Mouse (Mus musculus) bone marrow, adult 2 months (tissue): ENCODE data around the gene Evc.

Source experiments
- CTCF ChIP-seq: fragments of 200-500 bp; IDR thresholded peaks from 2 replicates; pipeline ENCODE4 v1.5.1; 2011; ENCODE audit warnings: low read length, control low read depth; ENCODE audit not compliant: control insufficient read depth, insufficient read depth
- POLR2A ChIP-seq: fragments of 200-500 bp; IDR thresholded peaks from 2 replicates; pipeline ENCODE4 v1.6.1; 2011; ENCODE audit warnings: low read depth, mild to moderate bottlenecking, control low read depth, low read length, borderline replicate concordance; ENCODE audit not compliant: control insufficient read depth

GRCm38 (mm10) chr5:37244666-37245242 is 91.9 kb downstream of the Evc start:
- TF ChIP-seq POLR2A (no peak), CTCF (no peak)
